Mouse (Mus musculus) forebrain, embryonic 15.5 days (tissue): ENCODE measurements at regions not wholly inside any gene's neighbourhood (a gene's known extent, or its start where the extent isn't known, plus 50 kb on each side); places are given as distances from the start of the nearest gene placed in this dataset.

Experiments
- ATAC-seq: fragments of 200-750 bp; cut with Nextera tagmentation; replicated peaks from 2 replicates; pipeline ENCODE4 v1.8.0; 2017; ENCODE audit warnings: mild to moderate bottlenecking, moderate TSS enrichment, moderate library complexity
- H3K27ac ChIP-seq: fragments of 300-500 bp; sonication (generic); replicated peaks from 2 replicates; pipeline ENCODE4 v1.5.1; 2015; ENCODE audit warnings: mild to moderate bottlenecking, inconsistent platforms
- H3K27me3 ChIP-seq: fragments of 300-500 bp; sonication (generic); 2 replicates; pipeline ENCODE4 v1.6.1; 2015; ENCODE audit warnings: inconsistent platforms
- H3K36me3 ChIP-seq: fragments of 300-500 bp; sonication (generic); 2 replicates; pipeline ENCODE4 v1.6.1; 2015; ENCODE audit warnings: mild to moderate bottlenecking, inconsistent platforms
- H3K4me1 ChIP-seq: fragments of 300-500 bp; sonication (generic); 2 replicates; pipeline ENCODE4 v1.6.1; 2015; ENCODE audit warnings: inconsistent platforms
- H3K4me2 ChIP-seq: fragments of 300-500 bp; sonication (generic); replicated peaks from 2 replicates; pipeline ENCODE4 v1.6.1; 2015; ENCODE audit warnings: mild to moderate bottlenecking, inconsistent platforms
- H3K4me3 ChIP-seq: fragments of 300-500 bp; sonication (generic); 2 replicates; pipeline ENCODE4 v1.5.1; 2015; ENCODE audit warnings: mild to moderate bottlenecking, inconsistent platforms
- H3K9ac ChIP-seq: fragments of 300-500 bp; sonication (generic); replicated peaks from 2 replicates; pipeline ENCODE4 v1.6.1; 2015; ENCODE audit warnings: mild to moderate bottlenecking, inconsistent platforms
- H3K9me3 ChIP-seq: fragments of 300-500 bp; sonication (generic); 2 replicates; pipeline ENCODE4 v1.6.1; 2016; ENCODE audit warnings: inconsistent platforms
- WGBS: fragments of 180-500 bp; shearing (Covaris S2); methylation state at CpG from one replicate; pipeline ENCODE4 v1.1.7; 2015; ENCODE audit warnings: mixed read lengths; 5-methylcytosine and 5-hydroxymethylcytosine counted together

GRCm38 (mm10) chr13:83716711-83717171 is 212.9 kb downstream of the Mef2c start:
- Histone ChIP-seq H3K4me2 (peak overlapping the region; percentile 65), H3K36me3 (no peaks in the 10 kb centered on the region), H3K27me3 (no peaks in the 10 kb centered on the region), H3K4me1 (peaks cover 22% of the 10 kb centered on the region), H3K9me3 (no peaks in the 10 kb centered on the region), H3K4me3 (peak overlapping the region; percentile 78), H3K27ac (peak overlapping the region; percentile 100), H3K9ac (peak overlapping the region; percentile 100)
- ATAC-seq = no peak
- 7% methylated on average over 8 of the region's 8 CpGs for WGBS

- peak overlapping the region; percentile 78 for H3K4me3 ChIP-seq
- peak overlapping the region; percentile 100 for H3K27ac ChIP-seq
- H3K9me3 ChIP-seq = no peaks in the 10 kb centered on the region
- H3K36me3 ChIP-seq = no peaks in the 10 kb centered on the region
- ATAC-seq = no peak
- no peaks in the 10 kb centered on the region for H3K27me3 ChIP-seq
- H3K4me1 ChIP-seq = peaks cover 19% of the 10 kb centered on the region
- WGBS = 12% methylated on average over 4 of the region's 4 CpGs
- H3K4me2 ChIP-seq = peak overlapping the region; percentile 65
- peak overlapping the region; percentile 100 for H3K9ac ChIP-seq
Measured at GRCm38 (mm10) chr13:83717686-83718210, 213.9 kb downstream of the Mef2c start.

GRCm38 (mm10) chr13:83718431-83719410 is 214.9 kb downstream of the Mef2c start:
- H3K9ac ChIP-seq = peak overlapping the region; percentile 100
- no peaks in the 10 kb centered on the region for H3K27me3 ChIP-seq
- H3K4me3 ChIP-seq = peak overlapping the region; percentile 78
- H3K27ac ChIP-seq = peak overlapping the region; percentile 100
- H3K9me3 ChIP-seq = no peaks in the 10 kb centered on the region
- H3K4me2 ChIP-seq = peak overlapping the region; percentile 65
- no peaks in the 10 kb centered on the region for H3K36me3 ChIP-seq
- 5% methylated on average over 10 of the region's 10 CpGs for WGBS
- H3K4me1 ChIP-seq = peaks cover 12% of the 10 kb centered on the region; the same call in 1 of the 2 replicates
- no peak for ATAC-seq

DNA sequence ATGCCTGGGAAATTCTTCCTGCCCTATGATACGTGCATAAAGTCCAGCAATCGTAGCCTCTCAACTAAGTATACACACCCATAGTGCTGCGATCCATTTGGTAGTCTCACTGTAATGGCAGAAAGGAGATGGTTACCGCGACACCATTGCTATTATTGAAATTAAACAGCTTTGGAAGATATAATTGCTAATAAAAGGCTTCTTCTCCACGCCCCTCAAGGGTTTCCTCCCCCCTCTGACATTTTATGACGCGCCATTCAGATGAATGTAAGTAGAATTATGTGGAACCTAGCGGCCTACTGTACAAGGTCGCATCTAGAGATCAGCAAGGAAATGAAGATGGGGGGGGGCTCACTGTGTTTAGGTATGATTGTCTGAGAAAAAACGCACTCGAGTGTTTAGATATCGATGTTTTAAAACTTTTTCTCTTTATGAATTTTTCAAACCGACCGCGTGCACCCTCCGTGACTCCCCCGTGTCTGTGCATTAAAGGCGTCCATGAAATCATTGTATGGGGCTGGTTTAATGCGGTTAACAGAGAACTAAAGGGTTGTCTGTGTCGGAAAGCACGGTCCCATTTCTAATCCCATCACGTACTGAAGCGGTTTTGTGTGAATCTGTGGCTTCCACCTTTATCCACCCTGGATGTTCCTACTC is 215.9 kb downstream of the Mef2c start:
- H3K4me3 ChIP-seq = peak overlapping the region; percentile 78
- WGBS = 2% methylated on average over 24 of the region's 24 CpGs
- no peaks in the 10 kb centered on the region for H3K9me3 ChIP-seq
- H3K9ac ChIP-seq = peak overlapping the region; percentile 100
- peak overlapping the region; percentile 100 for H3K27ac ChIP-seq
- H3K27me3 ChIP-seq = no peaks in the 10 kb centered on the region
- H3K36me3 ChIP-seq = no peaks in the 10 kb centered on the region
- H3K4me2 ChIP-seq = peak overlapping the region; percentile 65
- ATAC-seq = no peak
- peaks cover 6% of the 10 kb centered on the region; the same call in 1 of the 2 replicates for H3K4me1 ChIP-seq

GRCm38 (mm10) chr13:83720352-83720751 is 216.5 kb downstream of the Mef2c start:
- H3K27me3 ChIP-seq = no peaks in the 10 kb centered on the region
- whole genome bisulfite sequencing = 2% methylated on average over 12 of the region's 12 CpGs
- H3K4me3 ChIP-seq = peak overlapping the region; percentile 78
- H3K9ac ChIP-seq = peak overlapping the region; percentile 100
- H3K9me3 ChIP-seq = no peaks in the 10 kb centered on the region
- H3K36me3 ChIP-seq = no peaks in the 10 kb centered on the region
- peak overlapping the region; percentile 65 for H3K4me2 ChIP-seq
- no peak for ATAC-seq
- peaks cover 6% of the 10 kb centered on the region; the same call in 1 of the 2 replicates for H3K4me1 ChIP-seq
- H3K27ac ChIP-seq = peak overlapping the region; percentile 100

- Histone ChIP-seq H3K27me3 (no peaks in the 10 kb centered on the region), H3K36me3 (no peaks in the 10 kb centered on the region), H3K9ac (peak overlapping the region; percentile 100), H3K4me1 (peaks cover 6% of the 10 kb centered on the region; the same call in 1 of the 2 replicates), H3K4me3 (peak overlapping the region; percentile 78), H3K9me3 (no peaks in the 10 kb centered on the region), H3K27ac (peak overlapping the region; percentile 100), H3K4me2 (peak overlapping the region; percentile 65)
- WGBS = under 1% methylated on average over 30 of the region's 30 CpGs
- ATAC-seq = peak; percentile 89
Measured at GRCm38 (mm10) chr13:83720883-83721371, 217.1 kb downstream of the Mef2c start.

DNA sequence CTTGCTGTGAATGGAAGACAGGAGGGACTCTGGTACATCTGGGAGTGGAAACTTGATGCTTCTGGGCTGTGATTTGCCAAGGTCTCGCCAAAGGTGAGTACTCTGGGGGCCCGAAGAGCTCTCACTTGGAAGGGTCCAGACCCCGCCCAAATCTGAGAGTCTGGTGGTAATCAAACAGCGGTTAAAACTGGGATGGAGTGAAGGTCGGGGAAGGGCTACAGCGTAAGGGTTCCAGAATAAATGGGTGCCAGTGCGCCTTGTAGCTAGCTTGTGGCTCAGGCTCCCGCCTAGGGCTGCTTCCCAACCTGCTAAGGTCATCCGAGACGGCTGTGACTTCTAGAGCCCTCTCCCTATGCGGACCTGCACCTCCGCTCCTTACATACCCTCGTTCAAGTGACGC is 217.7 kb downstream of the Mef2c start:
- peak; percentile 12 for ATAC-seq
- Histone ChIP-seq H3K27ac (peak overlapping the region; percentile 100), H3K9me3 (no peaks in the 10 kb centered on the region), H3K36me3 (no peaks in the 10 kb centered on the region), H3K27me3 (no peaks in the 10 kb centered on the region), H3K4me3 (peak overlapping the region; percentile 78), H3K4me1 (peaks cover 6% of the 10 kb centered on the region; the same call in 1 of the 2 replicates), H3K4me2 (peak overlapping the region; percentile 65), H3K9ac (peak overlapping the region; percentile 100)
- under 1% methylated on average over 14 of the region's 14 CpGs for WGBS

DNA sequence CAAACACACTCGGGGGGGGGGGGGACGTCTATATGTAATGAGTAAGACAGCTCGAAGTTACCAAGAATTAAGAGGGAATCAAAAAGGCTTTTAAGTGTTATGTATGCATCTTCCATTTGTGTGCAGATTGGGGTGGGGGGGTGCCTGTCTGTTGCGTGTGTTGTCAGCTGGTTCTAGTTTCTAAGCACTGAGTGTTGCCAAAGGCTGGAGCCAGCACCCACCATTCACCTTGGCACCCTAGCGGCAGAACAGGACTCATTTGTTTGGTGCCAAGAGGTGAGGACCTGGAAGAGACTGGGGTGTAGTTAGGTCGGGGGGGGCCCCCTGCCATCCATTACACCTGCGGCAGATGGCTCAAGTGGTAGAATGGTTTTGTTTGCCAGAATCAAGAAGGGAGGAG is 218.4 kb downstream of the Mef2c start:
- Histone ChIP-seq H3K9me3 (no peaks in the 10 kb centered on the region), H3K27me3 (no peaks in the 10 kb centered on the region), H3K27ac (peak overlapping the region; percentile 100), H3K36me3 (no peaks in the 10 kb centered on the region), H3K4me2 (peak overlapping the region; percentile 65), H3K4me3 (peak overlapping the region; percentile 78), H3K4me1 (peaks cover 6% of the 10 kb centered on the region; the same call in 1 of the 2 replicates), H3K9ac (peak overlapping the region; percentile 100)
- ATAC-seq = peak; percentile 6
- under 1% methylated on average over 7 of the region's 7 CpGs for WGBS

DNA sequence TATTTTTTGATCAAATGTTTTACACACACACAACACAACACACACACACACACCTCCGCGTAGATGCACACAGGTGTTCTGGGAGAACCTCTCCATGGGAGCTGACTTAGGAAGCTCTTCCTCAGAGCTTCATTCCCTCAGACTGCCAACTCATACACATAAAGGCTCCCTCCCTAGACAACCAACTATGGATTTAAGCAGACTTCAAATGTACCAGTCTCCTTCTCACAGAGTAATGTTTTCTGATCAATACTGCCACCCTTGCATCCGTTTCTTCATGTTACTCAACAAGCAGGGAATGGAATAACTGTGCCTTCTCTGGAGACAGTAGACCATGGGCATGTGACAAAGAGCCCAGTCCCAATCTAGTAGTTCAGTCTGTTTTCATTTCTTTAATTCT is 219.0 kb downstream of the Mef2c start:
- Histone ChIP-seq H3K4me3 (peak overlapping the region; percentile 78), H3K9me3 (no peaks in the 10 kb centered on the region), H3K27ac (peak overlapping the region; percentile 100), H3K4me1 (peaks cover 2% of the 10 kb centered on the region; the same call in 1 of the 2 replicates), H3K4me2 (peak overlapping the region; percentile 65), H3K9ac (peak overlapping the region; percentile 100), H3K36me3 (no peaks in the 10 kb centered on the region), H3K27me3 (no peaks in the 10 kb centered on the region)
- ATAC-seq = no peak
- 10% methylated on average over 3 of the region's 3 CpGs for WGBS

- ATAC-seq = no peak
- Histone ChIP-seq H3K27ac (peak overlapping the region; percentile 100), H3K4me3 (peak overlapping the region; percentile 78), H3K4me2 (peak overlapping the region; percentile 65), H3K4me1 (no peaks in the 10 kb centered on the region; the same call in 1 of the 2 replicates), H3K27me3 (no peaks in the 10 kb centered on the region), H3K36me3 (no peaks in the 10 kb centered on the region), H3K9me3 (no peaks in the 10 kb centered on the region), H3K9ac (peak overlapping the region; percentile 100)
- 11% methylated on average over 2 of the region's 2 CpGs for WGBS
Measured at GRCm38 (mm10) chr13:83723396-83723795, 219.6 kb downstream of the Mef2c start.

GRCm38 (mm10) chr13:83724196-83724595 is 220.4 kb downstream of the Mef2c start:
- 6% methylated on average over 3 of the region's 3 CpGs for WGBS
- Histone ChIP-seq H3K27me3 (no peaks in the 10 kb centered on the region), H3K4me3 (peak overlapping the region; percentile 78), H3K9me3 (no peaks in the 10 kb centered on the region), H3K36me3 (no peaks in the 10 kb centered on the region), H3K9ac (peak overlapping the region; percentile 100), H3K4me1 (no peaks in the 10 kb centered on the region), H3K27ac (peak overlapping the region; percentile 100), H3K4me2 (peak overlapping the region; percentile 65)
- no peak for ATAC-seq
